Mouse (Mus musculus): ENCODE measurements around the gene Ube3b. TPM values are rescaled to one million over a fixed set of nuclear protein-coding genes. Genes with fewer than 3 reads are reported as not detected.

Ube3b gene
- 22.0 to 38.0 TPM (median 27.7 TPM) in 3 replicates for total RNA-seq (2017)

GRCm38 (mm10) chr5:114380209-114381012, at the start of gene Ube3b, which contains the start of gene Kctd10:
Ube3b (plus strand) TSS chr5:114380607.
Kctd10 (minus strand) TSS chr5:114380508.
- ATAC-seq (replicated peaks; ENCODE audit: insufficient number of reproducible peaks, low FRiP score, low TSS enrichment, poor library complexity, severe bottlenecking), result peak; percentile 70

GRCm38 (mm10) chr5:114342996-114343395, 37.4 kb upstream of the Ube3b start:
- ATAC-seq (replicated peaks; ENCODE audit: insufficient number of reproducible peaks, low FRiP score, low TSS enrichment, poor library complexity, severe bottlenecking), result no peak

GRCm38 (mm10) chr5:114343612-114344011, 36.8 kb upstream of the Ube3b start:
- ATAC-seq (replicated peaks; ENCODE audit: insufficient number of reproducible peaks, low FRiP score, low TSS enrichment, poor library complexity, severe bottlenecking), result peak; percentile 81

- no peak for ATAC-seq (replicated peaks; ENCODE audit: insufficient number of reproducible peaks, low FRiP score, low TSS enrichment, poor library complexity, severe bottlenecking)
Measured at GRCm38 (mm10) chr5:114345538-114345937, 34.9 kb upstream of the Ube3b start.

- ATAC-seq (replicated peaks; ENCODE audit: insufficient number of reproducible peaks, low FRiP score, low TSS enrichment, poor library complexity, severe bottlenecking), result no peak
Measured at GRCm38 (mm10) chr5:114347005-114347404, 33.4 kb upstream of the Ube3b start.

- no peak for ATAC-seq (replicated peaks; ENCODE audit: insufficient number of reproducible peaks, low FRiP score, low TSS enrichment, poor library complexity, severe bottlenecking)
Measured at GRCm38 (mm10) chr5:114351490-114351889, 28.9 kb upstream of the Ube3b start.

GRCm38 (mm10) chr5:114356250-114356935, 24.0 kb upstream of the Ube3b start:
- peak; percentile 40; the same call in 1 of the 2 replicates for ATAC-seq (replicated peaks; ENCODE audit: insufficient number of reproducible peaks, low FRiP score, low TSS enrichment, poor library complexity, severe bottlenecking)

GRCm38 (mm10) chr5:114356936-114357751, 23.3 kb upstream of the Ube3b start:
- ATAC-seq (replicated peaks; ENCODE audit: insufficient number of reproducible peaks, low FRiP score, low TSS enrichment, poor library complexity, severe bottlenecking), result no peak

GRCm38 (mm10) chr5:114358833-114359232, 21.6 kb upstream of the Ube3b start:
- no peak for ATAC-seq (replicated peaks; ENCODE audit: insufficient number of reproducible peaks, low FRiP score, low TSS enrichment, poor library complexity, severe bottlenecking)

- ATAC-seq (replicated peaks; ENCODE audit: insufficient number of reproducible peaks, low FRiP score, low TSS enrichment, poor library complexity, severe bottlenecking), result 0 out of 2 replicates have a peak, but pooled peaks have one; percentile 37
Measured at GRCm38 (mm10) chr5:114359586-114359985, 20.8 kb upstream of the Ube3b start.

GRCm38 (mm10) chr5:114360968-114361367, 19.4 kb upstream of the Ube3b start:
- ATAC-seq (replicated peaks; ENCODE audit: insufficient number of reproducible peaks, low FRiP score, low TSS enrichment, poor library complexity, severe bottlenecking), result peak; percentile 64

GRCm38 (mm10) chr5:114365043-114365752, 15.2 kb upstream of the Ube3b start:
- no peak for ATAC-seq (replicated peaks; ENCODE audit: insufficient number of reproducible peaks, low FRiP score, low TSS enrichment, poor library complexity, severe bottlenecking)

GRCm38 (mm10) chr5:114368121-114368520, 12.3 kb upstream of the Ube3b start:
- no peak for ATAC-seq (replicated peaks; ENCODE audit: insufficient number of reproducible peaks, low FRiP score, low TSS enrichment, poor library complexity, severe bottlenecking)

GRCm38 (mm10) chr5:114368803-114369496, 11.5 kb upstream of the Ube3b start:
- no peak for ATAC-seq (replicated peaks; ENCODE audit: insufficient number of reproducible peaks, low FRiP score, low TSS enrichment, poor library complexity, severe bottlenecking)

- no peak for ATAC-seq (replicated peaks; ENCODE audit: insufficient number of reproducible peaks, low FRiP score, low TSS enrichment, poor library complexity, severe bottlenecking)
Measured at GRCm38 (mm10) chr5:114369921-114370320, 10.5 kb upstream of the Ube3b start.

- ATAC-seq (replicated peaks; ENCODE audit: insufficient number of reproducible peaks, low FRiP score, low TSS enrichment, poor library complexity, severe bottlenecking), result no peak
Measured at GRCm38 (mm10) chr5:114370371-114370776, 10.0 kb upstream of the Ube3b start.

- ATAC-seq (replicated peaks; ENCODE audit: insufficient number of reproducible peaks, low FRiP score, low TSS enrichment, poor library complexity, severe bottlenecking), result no peak
Measured at GRCm38 (mm10) chr5:114371331-114371730, 9.1 kb upstream of the Ube3b start.

Measured in monocyte, adult 5-6 weeks (primary cell).